Mouse (Mus musculus): Measurements from ENCODE around the gene Prmt1. TPM values are rescaled to one million over a fixed set of nuclear protein-coding genes. Genes with fewer than 3 reads are reported as not detected.
"Not testable (repeated sequence)": the region's sequence is repeated elsewhere in the genome, so short reads cannot be mapped to it uniquely, and the experiment has no call there.

Gene Prmt1
- polyA plus RNA-seq, 1 experiment from 2014 or later = 186 TPM

DNA sequence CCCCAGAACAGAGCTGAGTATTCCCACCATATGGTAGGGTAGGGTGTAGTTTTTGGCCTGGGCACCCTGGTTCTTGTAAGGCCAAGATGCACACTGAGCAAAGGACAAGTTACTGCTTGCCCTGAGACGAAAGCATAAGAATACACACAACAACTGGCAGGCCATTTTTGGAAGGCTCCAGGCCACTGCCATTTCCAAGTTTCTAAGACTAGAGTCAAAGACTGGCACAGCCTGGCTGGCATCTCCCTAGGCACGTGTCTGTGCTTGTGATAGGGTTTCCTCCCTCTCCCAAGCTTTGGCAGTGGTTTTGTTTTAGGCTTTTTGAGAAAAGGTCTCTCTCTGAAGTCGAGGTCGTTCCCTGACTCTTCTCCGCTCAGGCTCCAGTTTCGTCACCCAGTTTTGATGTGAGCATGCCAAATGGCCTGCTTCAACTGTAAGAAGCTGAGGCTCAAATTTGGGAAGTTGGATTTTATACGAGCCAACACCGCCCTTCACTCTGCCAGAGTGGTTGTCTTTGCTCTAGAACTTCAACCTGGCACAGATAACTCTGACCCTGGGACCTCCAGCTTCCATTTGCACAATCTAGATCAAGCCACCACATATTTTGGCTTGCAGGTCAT, 39.3 kb upstream of the Prmt1 start:
- no peaks in the 10 kb centered on the region for H3K27me3 ChIP-seq (ENCODE audit: control insufficient read depth, insufficient read depth, low read length)
- whole genome bisulfite sequencing = 70% methylated on average over 8 of the region's 8 CpGs
- H3K9me3 ChIP-seq (ENCODE audit: control insufficient read depth, low read depth, low read length) = no peaks in the 10 kb centered on the region
- no peak overlapping the region for H3K4me2 ChIP-seq (replicated peaks; ENCODE audit: low read depth, low read length)
- no peak for ATAC-seq (ENCODE audit: insufficient number of reproducible peaks, insufficient read depth, low FRiP score, low read depth)
- peaks cover 41% of the 10 kb centered on the region for H3K36me3 ChIP-seq (ENCODE audit: control insufficient read depth, insufficient read depth, low read length)
- no peak overlapping the region for H3K27ac ChIP-seq (ENCODE audit: low read length)
- H3K4me1 ChIP-seq (ENCODE audit: control insufficient read depth, insufficient read depth, low read length) = no peaks in the 10 kb centered on the region
- H3K4me3 ChIP-seq (ENCODE audit: low read depth, low read length) = no peak overlapping the region
- H3K9ac ChIP-seq (replicated peaks; ENCODE audit: low read depth, low read length) = no peak overlapping the region

DNA sequence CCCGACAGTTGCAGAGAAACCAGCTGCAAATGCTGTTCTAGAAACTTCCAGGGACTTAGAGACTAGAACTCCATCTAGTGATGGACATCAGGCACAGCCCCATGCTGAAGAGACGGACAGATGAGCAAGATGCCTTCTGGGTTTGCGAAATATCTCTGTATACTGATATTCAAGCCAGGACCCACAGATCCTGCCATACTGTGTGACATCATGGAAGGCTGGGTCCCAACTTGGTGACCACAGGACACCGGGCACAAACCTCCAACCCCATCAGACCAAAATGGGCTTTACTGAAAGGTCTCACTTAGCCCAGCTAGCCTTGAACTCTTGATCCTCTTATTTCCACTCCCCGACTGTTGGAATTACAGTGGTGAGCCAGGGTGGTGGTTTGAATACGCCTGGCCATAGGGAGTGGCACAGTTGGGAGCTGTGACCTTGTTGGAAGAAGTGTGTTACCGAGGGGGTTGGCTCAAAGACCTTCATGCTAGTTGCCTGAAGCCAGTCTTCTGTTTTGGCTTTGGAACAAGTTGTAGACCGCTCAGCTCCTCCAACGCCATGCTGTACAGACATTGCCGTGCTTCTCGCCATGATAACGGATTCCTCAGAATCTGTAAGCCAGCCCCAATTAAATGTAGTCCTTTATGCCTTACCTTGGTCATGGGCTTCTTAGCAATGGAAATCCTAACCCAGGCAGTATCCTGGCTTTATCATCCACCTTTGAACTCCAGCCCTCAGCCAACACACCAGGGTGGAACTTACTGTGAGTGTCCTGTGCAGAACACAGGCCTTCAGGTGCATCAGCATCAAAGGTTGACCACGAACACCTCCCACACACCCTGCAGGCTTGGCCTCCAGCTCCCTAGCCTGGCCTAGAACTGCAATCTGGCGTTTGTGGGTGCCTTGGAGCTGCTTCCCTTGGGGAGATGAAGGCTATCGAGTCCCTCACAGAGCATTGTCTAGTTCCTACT, 38.2 kb upstream of the Prmt1 start:
- Histone ChIP-seq H3K4me1 (ENCODE audit: control insufficient read depth, insufficient read depth, low read length) (0 out of 2 replicates have a peak, but pooled peaks cover 2% of the 10 kb centered on the region), H3K36me3 (ENCODE audit: control insufficient read depth, insufficient read depth, low read length) (peaks cover 29% of the 10 kb centered on the region), H3K4me3 (ENCODE audit: low read depth, low read length) (no peak overlapping the region), H3K4me2 (replicated peaks; ENCODE audit: low read depth, low read length) (no peak overlapping the region), H3K27me3 (ENCODE audit: control insufficient read depth, insufficient read depth, low read length) (no peaks in the 10 kb centered on the region), H3K9me3 (ENCODE audit: control insufficient read depth, low read depth, low read length) (no peaks in the 10 kb centered on the region), H3K9ac (replicated peaks; ENCODE audit: low read depth, low read length) (no peak overlapping the region), H3K27ac (ENCODE audit: low read length) (no peak overlapping the region)
- WGBS = 85% methylated on average over 15 of the region's 15 CpGs
- ATAC-seq (ENCODE audit: insufficient number of reproducible peaks, insufficient read depth, low FRiP score, low read depth) = no peak

DNA sequence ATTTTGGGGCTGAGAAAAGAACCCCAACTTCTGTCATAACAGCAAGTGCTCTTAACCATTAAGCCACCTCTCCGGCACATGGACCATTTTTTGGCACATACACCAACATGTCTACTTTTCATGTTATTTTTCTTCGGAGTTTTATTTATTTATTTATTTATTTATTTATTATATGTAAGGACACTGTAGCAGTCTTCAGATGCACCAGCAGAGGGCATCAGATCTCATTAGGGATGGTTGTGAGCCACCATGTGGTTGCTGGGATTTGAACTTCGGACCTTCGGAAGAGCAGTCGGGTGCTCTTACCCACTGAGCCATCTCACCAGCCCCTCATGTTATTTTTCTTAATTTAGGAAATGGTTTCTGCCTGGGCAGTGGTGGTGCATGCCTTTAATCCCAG, 37.3 kb upstream of the Prmt1 start:
- not testable (repeated sequence) for H3K27ac ChIP-seq (ENCODE audit: low read length); H3K27me3 ChIP-seq (ENCODE audit: control insufficient read depth, insufficient read depth, low read length); H3K4me1 ChIP-seq (ENCODE audit: control insufficient read depth, insufficient read depth, low read length); ATAC-seq (ENCODE audit: insufficient number of reproducible peaks, insufficient read depth, low FRiP score, low read depth); H3K9ac ChIP-seq (replicated peaks; ENCODE audit: low read depth, low read length); H3K9me3 ChIP-seq (ENCODE audit: control insufficient read depth, low read depth, low read length); H3K4me2 ChIP-seq (replicated peaks; ENCODE audit: low read depth, low read length); H3K4me3 ChIP-seq (ENCODE audit: low read depth, low read length)
- WGBS = 78% methylated on average over 5 of the region's 5 CpGs
- H3K36me3 ChIP-seq (ENCODE audit: control insufficient read depth, insufficient read depth, low read length) = peaks cover 21% of the 10 kb centered on the region

DNA sequence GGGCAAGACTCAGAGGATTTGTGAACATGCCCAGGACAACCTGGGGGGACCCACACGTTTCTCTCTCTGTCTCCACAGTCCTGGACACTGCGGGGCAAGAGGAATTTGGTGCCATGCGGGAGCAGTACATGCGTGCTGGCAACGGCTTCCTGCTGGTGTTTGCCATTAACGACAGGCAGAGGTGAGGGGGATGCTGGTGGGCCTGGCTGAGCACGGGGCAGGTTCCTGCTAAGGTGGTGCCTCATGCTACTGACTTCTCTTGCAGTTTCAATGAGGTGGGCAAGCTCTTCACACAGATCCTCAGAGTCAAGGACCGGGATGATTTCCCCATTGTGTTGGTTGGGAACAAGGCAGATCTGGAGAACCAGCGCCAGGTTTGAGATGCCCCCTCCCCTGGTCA, 33.9 kb upstream of the Prmt1 start:
- no peaks in the 10 kb centered on the region for H3K27me3 ChIP-seq (ENCODE audit: control insufficient read depth, insufficient read depth, low read length)
- H3K4me1 ChIP-seq (ENCODE audit: control insufficient read depth, insufficient read depth, low read length) = peaks cover 4% of the 10 kb centered on the region; the same call in 1 of the 2 replicates
- H3K4me2 ChIP-seq (replicated peaks; ENCODE audit: low read depth, low read length) = no peak overlapping the region
- H3K27ac ChIP-seq (ENCODE audit: low read length) = no peak overlapping the region
- no peak overlapping the region for H3K4me3 ChIP-seq (ENCODE audit: low read depth, low read length)
- no peaks in the 10 kb centered on the region for H3K9me3 ChIP-seq (ENCODE audit: control insufficient read depth, low read depth, low read length)
- no peaks in the 10 kb centered on the region for H3K36me3 ChIP-seq (ENCODE audit: control insufficient read depth, insufficient read depth, low read length)
- H3K9ac ChIP-seq (replicated peaks; ENCODE audit: low read depth, low read length) = no peak overlapping the region
- no peak for ATAC-seq (ENCODE audit: insufficient number of reproducible peaks, insufficient read depth, low FRiP score, low read depth)
- WGBS = 71% methylated on average over 9 of the region's 9 CpGs

DNA sequence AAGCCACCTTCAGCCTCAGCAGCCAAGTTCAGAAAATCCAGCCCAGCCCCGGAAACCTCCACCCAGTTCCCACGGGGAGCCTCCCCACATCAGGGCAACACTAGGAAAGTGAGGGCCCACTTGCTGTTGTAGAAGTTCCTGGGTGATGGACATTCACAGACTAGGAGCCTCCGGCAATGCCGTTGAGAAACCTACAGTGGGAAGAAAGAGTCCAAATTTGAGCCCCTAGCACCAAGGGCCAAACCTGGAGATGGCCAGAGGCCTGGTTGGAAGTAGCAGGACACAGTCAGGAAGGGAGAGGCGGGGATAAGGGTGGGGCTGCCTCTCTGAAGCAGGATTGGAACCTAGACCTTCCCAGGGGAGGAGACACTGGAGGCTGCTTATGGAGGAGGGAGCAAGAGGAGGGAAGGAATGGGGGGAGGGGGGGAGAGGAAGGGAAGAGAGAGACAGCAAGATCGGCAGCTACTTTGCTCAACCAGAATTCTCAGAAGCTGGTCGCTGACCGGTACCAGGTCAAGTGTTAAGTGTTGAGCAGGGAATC, 32.7 kb upstream of the Prmt1 start:
- no peaks in the 10 kb centered on the region for H3K27me3 ChIP-seq (ENCODE audit: control insufficient read depth, insufficient read depth, low read length)
- H3K4me3 ChIP-seq (ENCODE audit: low read depth, low read length) = peak overlapping the region; percentile 97; the same call in 1 of the 2 replicates
- H3K36me3 ChIP-seq (ENCODE audit: control insufficient read depth, insufficient read depth, low read length) = no peaks in the 10 kb centered on the region
- H3K4me1 ChIP-seq (ENCODE audit: control insufficient read depth, insufficient read depth, low read length) = peaks cover 14% of the 10 kb centered on the region; the same call in 1 of the 2 replicates
- no peak overlapping the region for H3K27ac ChIP-seq (ENCODE audit: low read length)
- no peaks in the 10 kb centered on the region for H3K9me3 ChIP-seq (ENCODE audit: control insufficient read depth, low read depth, low read length)
- peak overlapping the region; percentile 66 for H3K4me2 ChIP-seq (replicated peaks; ENCODE audit: low read depth, low read length)
- no peak for ATAC-seq (ENCODE audit: insufficient number of reproducible peaks, insufficient read depth, low FRiP score, low read depth)
- 29% methylated on average over 8 of the region's 8 CpGs for WGBS
- no peak overlapping the region for H3K9ac ChIP-seq (replicated peaks; ENCODE audit: low read depth, low read length)

DNA sequence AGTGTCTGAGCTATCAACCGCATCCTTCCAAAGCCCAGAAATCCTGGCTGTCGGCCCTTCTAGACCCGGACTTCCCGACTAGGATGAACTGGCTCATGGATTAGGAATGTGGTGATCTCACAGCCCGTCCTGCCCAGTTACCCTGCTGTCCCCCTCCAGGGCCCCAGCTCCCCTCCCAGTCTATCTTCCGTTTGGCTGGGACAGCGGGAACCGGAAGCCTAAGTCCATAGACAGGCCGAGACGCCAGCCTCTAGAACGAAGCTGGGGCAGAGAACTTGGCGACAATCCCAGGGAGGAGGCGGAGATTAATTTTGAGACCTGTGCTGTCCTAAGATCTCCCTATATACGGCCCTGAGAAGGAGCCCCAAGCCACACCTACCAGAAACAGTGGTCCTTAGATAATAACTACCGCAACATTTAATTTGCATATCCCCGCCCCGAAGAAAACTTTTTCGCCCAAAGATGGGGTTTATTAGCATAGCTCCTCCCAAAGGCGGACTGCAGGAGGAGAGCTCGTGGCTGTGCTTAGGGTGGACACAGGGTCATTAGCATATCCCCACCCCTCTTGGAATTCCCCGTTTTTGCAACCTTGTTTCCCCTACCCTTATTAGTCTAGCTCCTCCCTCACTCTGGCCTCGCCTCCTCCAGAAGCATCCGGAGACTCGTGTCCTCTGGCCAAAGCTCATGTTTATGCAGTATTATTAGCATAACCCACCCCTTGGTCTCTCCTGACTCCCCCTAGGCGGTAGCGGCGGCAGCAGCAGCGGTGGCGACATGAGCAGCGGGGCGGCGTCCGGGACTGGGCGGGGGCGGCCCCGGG, 31.1 kb upstream of the Prmt1 start, which contains the start of gene Rras:
Rras (plus strand) TSS at position 720 of the 820 bp plus-strand sequence.
- peaks cover 15% of the 10 kb centered on the region; the same call in 1 of the 2 replicates for H3K4me1 ChIP-seq (ENCODE audit: control insufficient read depth, insufficient read depth, low read length)
- peak within 1 kb of the TSS; percentile 66 for H3K4me2 ChIP-seq (replicated peaks; ENCODE audit: low read depth, low read length)
- WGBS = under 1% methylated on average over 36 of the region's 36 CpGs
- no peaks in the 10 kb centered on the region for H3K27me3 ChIP-seq (ENCODE audit: control insufficient read depth, insufficient read depth, low read length)
- peak within 1 kb of the TSS; percentile 59 for H3K9ac ChIP-seq (replicated peaks; ENCODE audit: low read depth, low read length)
- peaks cover 14% of the 10 kb centered on the region for H3K36me3 ChIP-seq (ENCODE audit: control insufficient read depth, insufficient read depth, low read length)
- peak; percentile 91 for ATAC-seq (ENCODE audit: insufficient number of reproducible peaks, insufficient read depth, low FRiP score, low read depth)
- H3K4me3 ChIP-seq (ENCODE audit: low read depth, low read length) = peak within 1 kb of the TSS; percentile 97
- no peaks in the 10 kb centered on the region for H3K9me3 ChIP-seq (ENCODE audit: control insufficient read depth, low read depth, low read length)
- peak within 1 kb of the TSS; percentile 99 for H3K27ac ChIP-seq (ENCODE audit: low read length)

DNA sequence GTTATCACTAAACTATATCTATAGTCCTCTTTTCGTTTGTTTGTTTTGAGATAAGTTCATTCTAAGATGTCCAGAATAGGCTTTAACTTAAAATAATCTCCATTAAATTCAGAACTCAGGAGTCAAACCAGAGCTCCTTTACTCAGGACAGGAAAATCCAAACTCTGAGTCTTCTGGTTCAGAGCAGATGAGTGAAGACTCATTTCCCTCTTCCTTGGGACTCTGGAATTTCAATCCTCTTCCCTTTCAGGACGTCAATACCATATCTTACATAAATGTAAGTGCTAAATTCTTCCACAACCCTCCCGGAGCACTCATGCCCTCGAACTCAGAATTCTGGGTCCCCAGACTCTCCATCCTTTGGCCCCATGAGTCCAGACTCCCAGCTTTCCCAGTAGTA, 30.4 kb upstream of the Prmt1 start:
- 1% methylated on average over 4 of the region's 4 CpGs for WGBS
- Histone ChIP-seq H3K4me3 (ENCODE audit: low read depth, low read length) (peak overlapping the region; percentile 97), H3K9me3 (ENCODE audit: control insufficient read depth, low read depth, low read length) (no peaks in the 10 kb centered on the region), H3K4me1 (ENCODE audit: control insufficient read depth, insufficient read depth, low read length) (peaks cover 15% of the 10 kb centered on the region; the same call in 1 of the 2 replicates), H3K36me3 (ENCODE audit: control insufficient read depth, insufficient read depth, low read length) (peaks cover 21% of the 10 kb centered on the region), H3K4me2 (replicated peaks; ENCODE audit: low read depth, low read length) (peak overlapping the region; percentile 66), H3K9ac (replicated peaks; ENCODE audit: low read depth, low read length) (peak overlapping the region; percentile 43), H3K27me3 (ENCODE audit: control insufficient read depth, insufficient read depth, low read length) (no peaks in the 10 kb centered on the region), H3K27ac (ENCODE audit: low read length) (peak overlapping the region; percentile 99)
- no peak for ATAC-seq (ENCODE audit: insufficient number of reproducible peaks, insufficient read depth, low FRiP score, low read depth)
